Mouse (Mus musculus) heart, adult 2 months (tissue): Measurements from ENCODE around the gene 2010300C02Rik.

Experiments used
- CTCF ChIP-seq: fragments of 200-600 bp; IDR thresholded peaks from 2 replicates; pipeline ENCODE4 v1.8.1; 2022; ENCODE audit warnings: antibody characterized with exemption, mild to moderate bottlenecking, moderate library complexity
- EP300 ChIP-seq: fragments of 200-500 bp; IDR thresholded peaks from 2 replicates; pipeline ENCODE4 v1.6.1; 2011; ENCODE audit warnings: low read depth, low read length, control low read depth; ENCODE audit not compliant: insufficient read depth
- POLR2A ChIP-seq: fragments of 200-500 bp; IDR thresholded peaks from 2 replicates; pipeline ENCODE4 v1.6.1; 2011; ENCODE audit warnings: mild to moderate bottlenecking, low read depth, low read length, control low read depth; ENCODE audit not compliant: insufficient read depth

DNA sequence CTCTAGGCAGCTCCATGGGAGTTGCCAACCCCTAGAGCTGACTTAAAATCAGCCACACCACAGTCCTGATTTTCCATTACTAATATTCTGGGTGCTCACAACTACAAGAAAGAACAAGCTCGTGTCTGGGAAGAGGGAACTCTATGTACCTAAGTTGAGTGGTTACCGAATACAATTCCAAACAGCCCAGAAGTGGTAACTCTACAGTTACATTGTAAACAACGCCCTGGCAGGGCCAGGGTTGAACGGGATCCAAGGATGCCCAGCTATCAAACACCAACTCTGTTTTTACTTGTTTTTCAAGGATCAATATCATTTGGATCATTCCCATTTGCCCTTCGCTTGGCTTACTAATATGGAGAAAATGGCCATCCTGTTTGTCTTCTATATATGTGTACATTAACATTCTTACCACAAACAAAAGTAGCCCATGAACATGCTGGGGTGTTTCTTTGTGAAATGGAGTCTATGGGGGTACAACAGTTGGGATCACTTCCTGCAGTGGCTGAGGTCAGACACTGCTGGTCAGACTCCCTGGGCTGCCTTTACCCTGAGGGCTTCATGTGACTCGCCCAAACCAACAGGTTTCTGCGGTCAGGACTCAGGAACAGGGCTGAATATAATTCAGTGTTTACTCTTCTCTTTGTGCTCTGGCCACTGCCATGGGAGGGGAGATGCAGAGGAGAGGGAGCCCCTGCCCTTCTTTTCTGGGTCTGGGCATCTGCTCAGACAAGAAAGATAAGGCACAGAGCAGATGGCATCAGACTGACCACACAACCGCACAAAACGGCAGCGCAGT is 89.3 kb downstream of the 2010300C02Rik start:
- TF ChIP-seq CTCF (no peak), POLR2A (no peak), EP300 (no peak)
